Mouse (Mus musculus) urinary bladder, postnatal 14 days (tissue): ENCODE data around the gene 4930407I10Rik.

Experiments
- DNase-seq: peaks from one replicate; pipeline ENCODE4 v3.0.0; 2021; ENCODE audit warnings: low spot score

The 4930407I10Rik gene

DNA sequence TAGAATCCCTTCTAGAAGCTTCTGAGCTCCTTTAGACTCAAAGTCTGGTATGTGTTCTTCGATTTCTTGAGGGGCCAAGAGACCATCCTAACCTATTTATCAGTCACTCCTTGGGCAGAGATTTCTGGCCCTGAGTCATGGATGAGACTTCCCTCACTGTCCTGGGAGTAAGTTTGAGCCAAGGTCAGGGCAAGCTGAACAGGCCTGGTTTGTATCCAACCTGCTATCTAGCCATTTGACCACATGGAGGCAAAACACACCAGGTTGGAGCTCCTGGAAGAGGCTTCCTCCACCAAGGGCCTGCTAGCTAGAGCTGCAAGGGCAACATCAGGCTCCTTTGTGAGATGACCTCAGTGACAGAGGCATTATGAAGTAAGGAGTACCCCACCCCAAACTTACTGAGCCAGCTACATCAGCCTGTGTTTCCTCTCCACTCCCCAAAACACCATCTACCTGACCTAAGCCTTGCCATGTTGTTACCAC is at the start of gene 4930407I10Rik:
TSS of gene 4930407I10Rik (plus strand) at position 433 of the 483 bp plus-strand sequence.
- no peak for DNase-seq

DNA sequence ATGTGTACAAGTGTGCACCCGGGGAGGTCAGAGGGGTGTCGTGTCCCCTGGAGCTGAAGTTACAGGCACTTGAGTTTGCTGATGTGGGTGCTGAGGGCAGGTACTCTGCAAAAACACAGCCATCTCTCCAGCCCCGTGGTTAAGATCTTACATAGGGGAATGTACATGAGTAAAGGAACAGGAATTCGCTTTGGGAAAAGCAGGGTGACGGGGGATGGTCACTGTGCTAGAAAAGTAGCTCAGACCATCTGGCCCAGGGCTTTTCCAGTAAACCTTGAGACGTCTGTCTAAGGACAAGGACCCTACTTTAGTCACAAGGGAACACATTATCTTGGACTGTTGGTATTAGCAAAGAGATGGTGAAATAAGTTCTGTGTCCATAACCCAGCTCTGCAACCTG is 47.0 kb upstream of the 4930407I10Rik start:
- DNase-seq: no peak

GRCm38 (mm10) chr15:82014745-82015391 is 44.1 kb upstream of the 4930407I10Rik start:
- no peak for DNase-seq

DNA sequence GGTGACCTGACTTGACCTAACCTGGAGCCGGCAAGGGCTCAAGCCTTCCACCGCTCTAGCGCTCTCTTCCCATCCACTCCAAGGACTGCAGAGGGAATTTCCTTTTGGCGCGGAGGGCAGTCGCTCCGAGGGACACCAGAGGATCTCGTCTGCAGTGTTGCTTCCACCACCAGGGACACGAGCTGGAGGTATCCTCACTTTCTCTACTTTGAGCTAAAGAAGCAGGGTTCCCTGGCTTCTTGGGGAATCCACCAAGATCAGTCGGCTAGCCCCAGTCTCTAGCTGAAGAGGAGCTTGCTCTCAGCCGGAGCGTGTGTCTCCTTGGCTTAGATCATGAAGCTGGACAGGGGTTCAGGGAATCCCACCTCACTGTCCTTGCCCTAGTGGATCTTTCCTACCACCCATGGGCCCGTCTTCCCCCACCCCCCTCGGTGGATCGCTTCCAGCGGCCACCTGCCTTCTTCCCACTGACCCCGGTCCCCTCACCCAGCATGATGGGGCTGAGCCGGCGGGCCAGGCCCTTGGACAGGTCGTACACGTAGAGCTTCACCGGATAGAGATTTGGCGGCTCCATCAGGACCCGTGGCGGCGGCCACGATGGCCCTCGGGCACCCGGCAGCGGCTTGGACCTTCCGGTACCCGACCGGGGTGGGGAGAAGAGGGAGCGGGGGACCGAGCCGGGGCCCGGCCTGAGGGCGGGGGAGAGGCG is 43.4 kb upstream of the 4930407I10Rik start:
- peak; percentile 15 for DNase-seq

DNA sequence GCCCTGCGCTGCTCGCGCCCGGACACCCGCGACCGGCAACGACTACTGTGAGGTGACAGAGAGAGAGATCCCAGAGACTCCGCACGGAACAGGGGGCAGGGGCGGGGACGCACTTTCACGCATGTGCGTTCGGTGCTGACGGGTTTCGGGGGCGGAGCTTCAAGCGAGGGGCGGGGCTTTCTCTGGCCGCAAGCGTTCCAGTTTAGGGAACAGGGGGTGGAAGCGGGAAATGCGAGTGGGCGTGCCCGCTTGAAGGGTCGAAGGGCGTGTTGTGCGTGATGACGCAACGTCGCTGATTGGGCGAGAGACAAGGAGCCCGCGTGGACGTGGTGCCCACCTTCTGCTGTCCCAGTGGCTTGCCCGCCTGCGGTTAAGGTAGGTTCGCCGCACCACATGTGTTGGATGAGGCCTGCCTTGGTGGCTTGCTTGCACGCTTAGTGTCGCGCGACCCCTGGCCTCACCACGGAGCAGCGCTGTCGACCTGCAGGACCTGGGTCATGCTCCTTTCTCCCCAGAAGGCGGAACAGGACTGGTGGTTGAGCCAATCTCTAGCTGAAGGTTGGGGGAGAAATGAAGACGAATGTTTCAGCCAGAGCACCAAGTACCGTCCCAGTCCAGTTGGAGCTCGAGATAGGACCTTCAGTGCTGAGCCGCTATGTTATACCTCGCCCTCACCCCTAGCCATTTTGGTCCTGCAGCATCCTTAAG is 42.7 kb upstream of the 4930407I10Rik start:
- peak; percentile 100 for DNase-seq

DNA sequence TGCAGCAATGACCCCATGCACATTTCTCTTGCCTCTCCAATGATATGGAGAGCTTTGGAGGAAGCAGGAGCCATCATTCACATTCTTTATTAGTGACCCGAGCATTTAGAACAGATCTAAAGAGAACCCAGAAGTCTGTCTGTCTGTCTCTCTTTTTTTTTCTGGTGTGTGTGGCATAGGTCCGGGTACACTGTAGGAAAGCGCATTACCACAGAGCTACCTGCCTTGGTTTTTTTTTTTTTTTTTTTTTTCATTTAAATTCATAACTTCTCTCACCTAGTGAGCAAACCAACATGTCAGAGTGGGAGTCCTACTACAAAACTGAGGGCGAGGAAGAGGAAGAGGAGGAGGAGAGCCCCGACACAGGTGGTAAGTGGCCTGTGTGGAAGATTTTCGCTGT is 42.1 kb upstream of the 4930407I10Rik start:
- no peak for DNase-seq

DNA sequence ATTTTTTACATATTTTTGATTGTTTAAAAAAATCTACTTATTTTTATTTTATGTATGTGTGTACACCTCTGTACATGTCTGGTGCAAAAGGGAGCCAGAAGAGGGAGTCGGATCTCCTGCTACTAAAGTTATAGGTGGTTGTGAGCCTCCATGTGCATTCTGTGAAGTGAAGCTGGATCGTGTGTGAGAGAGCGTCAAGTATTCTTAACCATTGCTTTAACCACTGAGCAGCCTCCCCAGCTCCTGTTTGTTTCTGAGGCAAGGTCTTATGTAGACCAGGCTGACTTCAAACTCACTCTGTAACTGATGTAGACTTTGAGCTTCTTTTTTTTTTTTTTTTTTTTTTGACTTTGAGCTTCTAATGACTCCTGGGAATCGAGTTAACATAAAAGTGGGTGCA is 41.5 kb upstream of the 4930407I10Rik start:
- no peak for DNase-seq

DNA sequence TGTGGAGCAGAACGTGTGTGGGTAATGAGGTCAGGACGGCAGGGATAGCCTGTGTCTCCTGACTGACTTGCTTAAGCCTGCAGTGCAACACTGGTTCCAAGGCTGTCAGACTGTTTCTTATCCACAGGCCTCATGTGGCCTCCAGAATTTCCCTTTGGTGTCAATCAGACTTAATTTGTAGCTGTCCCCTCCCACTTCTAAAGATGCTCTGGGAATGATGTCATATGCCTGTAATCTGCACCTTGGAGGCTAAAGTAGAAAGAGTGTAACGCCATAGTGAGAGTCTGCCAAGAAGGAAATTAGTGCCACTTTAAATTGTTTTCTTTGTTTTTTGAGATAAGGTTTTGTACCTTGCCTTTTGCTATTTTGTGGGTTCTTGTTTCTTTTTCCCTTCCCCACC is 39.7 kb upstream of the 4930407I10Rik start:
- no peak for DNase-seq

DNA sequence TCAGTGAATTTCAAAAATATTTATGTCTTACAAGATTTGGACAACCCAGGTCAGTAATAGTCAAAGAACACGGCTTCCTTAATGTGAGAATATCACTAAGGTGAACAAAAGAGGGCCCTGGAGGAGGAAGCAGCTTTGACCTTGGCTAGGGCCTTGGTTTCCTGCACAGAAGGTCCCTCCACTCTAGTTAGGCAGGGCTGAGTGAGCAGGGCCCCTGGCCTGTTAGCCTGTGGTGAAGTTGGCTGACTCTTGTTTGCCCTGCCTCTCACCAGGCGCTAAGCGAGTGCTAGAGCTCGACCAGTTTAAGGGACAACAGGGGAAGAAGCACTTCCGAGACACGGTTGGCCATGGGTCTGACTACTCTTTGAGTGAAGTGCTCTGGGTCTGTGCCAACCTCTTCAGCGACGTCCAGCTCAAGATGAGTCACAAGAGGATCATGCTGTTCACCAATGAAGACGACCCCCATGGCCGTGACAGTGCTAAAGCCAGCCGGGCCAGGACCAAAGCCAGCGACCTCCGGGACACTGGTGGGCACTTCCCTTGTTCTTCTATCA is 36.3 kb upstream of the 4930407I10Rik start:
- DNase-seq: no peak

GRCm38 (mm10) chr15:82023965-82024635 is 34.9 kb upstream of the 4930407I10Rik start:
- DNase-seq: no peak

DNA sequence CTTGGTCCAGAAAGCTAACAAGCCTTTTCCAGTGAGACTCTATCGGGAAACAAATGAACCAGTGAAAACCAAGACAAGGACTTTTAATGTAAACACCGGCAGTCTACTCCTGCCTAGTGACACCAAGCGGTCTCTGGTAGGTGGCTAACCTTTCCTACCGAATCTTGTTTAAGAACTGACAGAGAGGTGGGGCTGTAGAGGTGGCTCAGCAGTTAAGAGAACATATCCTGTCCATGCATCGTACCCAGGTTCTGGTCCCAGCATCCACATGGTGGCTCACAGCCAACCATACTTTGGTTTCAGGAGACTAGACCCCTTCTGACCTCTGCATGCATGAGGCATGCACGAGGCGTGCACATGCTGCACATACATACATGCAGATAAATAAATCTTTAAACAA is 31.7 kb upstream of the 4930407I10Rik start:
- no peak for DNase-seq

GRCm38 (mm10) chr15:82027726-82028125 is 31.2 kb upstream of the 4930407I10Rik start:
- no peak for DNase-seq

DNA sequence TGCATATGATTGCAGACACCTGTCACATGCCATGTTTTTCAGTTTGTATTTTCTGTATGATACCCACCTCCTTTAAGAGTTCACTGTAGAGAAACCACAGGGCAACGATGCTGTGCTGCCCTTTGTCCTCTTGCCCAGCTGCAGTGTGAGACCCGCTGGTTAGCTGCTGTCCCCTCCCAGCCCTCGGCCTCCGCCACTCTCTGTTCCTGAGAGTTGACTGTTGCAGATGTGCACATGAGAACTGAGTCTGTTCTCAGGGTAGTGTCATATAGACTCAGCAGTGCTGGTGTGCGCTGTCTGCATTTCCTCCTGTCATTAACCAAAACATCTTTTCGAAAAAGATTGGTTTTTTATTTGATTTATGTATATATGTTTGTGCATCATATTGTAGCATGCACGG is 26.6 kb upstream of the 4930407I10Rik start:
- no peak for DNase-seq

DNA sequence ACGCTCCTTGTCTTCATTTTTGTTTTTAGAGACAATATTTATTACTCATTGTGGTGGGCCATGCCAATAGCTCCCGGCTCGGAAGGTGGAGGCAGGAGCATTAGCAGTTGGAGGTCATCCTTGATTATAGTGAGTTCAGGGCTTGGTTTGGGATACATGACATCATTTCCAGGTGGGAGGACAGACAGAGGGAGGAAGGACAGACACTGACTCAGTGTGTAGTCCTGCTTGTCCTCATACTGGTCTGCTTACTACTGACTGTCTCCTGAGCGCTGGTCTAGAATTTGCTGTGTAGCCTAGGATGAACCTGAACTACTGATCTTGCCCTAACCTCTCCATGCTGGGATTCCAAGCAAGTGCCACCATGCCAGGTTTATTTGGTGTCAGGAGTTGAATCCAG is 25.2 kb upstream of the 4930407I10Rik start, which contains the start of gene Desi1:
TSS of gene Desi1 (minus strand) at position 101 of the 400 bp plus-strand sequence.
- DNase-seq: no peak

DNA sequence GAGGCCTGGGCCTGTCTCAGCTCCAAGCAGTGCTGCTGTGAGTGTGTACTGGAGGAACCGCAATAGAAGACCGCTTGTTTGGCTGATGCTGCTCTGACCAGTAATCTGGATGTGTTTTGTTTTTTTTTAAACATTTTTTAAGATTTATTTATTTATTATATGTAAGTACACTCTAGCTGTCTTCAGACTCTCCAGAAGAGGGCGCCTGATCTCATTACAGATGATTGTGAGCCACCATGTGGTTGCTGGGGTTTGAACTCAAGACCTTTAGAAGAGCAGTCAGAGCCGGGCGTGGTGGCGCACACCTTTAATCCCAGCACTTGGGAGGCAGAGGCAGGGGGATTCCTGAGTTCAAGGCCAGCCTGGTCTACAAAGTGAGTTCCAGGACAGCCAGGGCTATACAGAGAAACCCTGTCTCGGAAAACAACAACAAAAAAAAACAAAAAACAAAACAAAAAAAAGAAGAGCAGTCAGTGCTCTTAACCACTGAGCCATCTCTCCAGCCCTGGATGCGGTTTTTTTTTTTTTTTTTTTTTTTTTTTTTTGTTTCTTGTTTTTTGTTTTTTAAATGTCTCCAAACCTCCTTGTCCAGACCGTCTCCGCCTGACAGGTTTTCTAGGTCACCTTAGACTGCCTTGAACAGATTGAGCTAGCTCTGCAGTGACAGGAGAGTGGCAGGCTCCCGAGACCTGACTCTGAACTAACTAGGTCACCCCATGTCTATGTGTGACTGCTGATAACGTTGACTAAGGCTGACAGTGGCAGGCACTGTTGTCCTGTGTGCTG is 22.9 kb upstream of the 4930407I10Rik start:
- DNase-seq: peak; percentile 16

GRCm38 (mm10) chr15:82040650-82041049 is 18.3 kb upstream of the 4930407I10Rik start:
- DNase-seq: peak; percentile 28

DNA sequence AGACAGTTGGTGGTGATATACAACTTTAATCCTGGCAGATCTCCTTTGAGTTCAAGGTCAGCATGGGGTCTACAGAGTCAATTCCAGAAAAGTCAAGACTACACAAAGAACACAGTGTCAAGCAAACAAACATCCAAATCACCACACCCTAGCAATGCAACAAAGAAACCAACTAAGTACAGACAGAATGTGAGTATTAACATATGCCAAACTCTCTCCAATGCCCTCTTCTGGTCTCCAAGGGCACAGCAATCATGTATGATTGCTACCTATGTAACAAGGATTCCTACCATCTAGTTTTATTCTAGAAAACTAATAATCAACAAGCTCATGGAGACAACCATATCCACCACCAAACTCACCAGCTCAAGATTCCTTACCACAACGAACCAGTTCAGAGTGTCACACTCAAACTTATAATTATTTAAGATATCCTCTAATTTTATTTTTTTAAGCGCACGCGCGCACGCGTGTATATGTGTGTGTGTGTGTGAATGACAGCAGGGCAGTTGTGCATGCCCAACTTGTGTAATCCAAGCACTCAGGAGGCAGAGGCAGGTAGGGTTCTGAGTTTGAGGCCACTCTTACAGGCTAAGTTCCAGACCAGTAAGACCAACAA is 14.7 kb upstream of the 4930407I10Rik start:
- DNase-seq: no peak

GRCm38 (mm10) chr15:82046246-82046891 is 12.6 kb upstream of the 4930407I10Rik start:
- peak; percentile 38 for DNase-seq

- DNase-seq: peak; percentile 92
Observed at GRCm38 (mm10) chr15:82047080-82047883, 11.7 kb upstream of the 4930407I10Rik start, which contains the start of gene Snu13. TSS of gene Snu13 (minus strand) at chr15:82047598.
